Mouse (Mus musculus) layer of hippocampus, adult 11-12 months (tissue): ENCODE results near the gene Slc16a8.

Experiments
- DNase-seq: peaks from one replicate; pipeline ENCODE4 v3.0.0; 2022; ENCODE audit warnings: low spot score

Slc16a8 gene

DNA sequence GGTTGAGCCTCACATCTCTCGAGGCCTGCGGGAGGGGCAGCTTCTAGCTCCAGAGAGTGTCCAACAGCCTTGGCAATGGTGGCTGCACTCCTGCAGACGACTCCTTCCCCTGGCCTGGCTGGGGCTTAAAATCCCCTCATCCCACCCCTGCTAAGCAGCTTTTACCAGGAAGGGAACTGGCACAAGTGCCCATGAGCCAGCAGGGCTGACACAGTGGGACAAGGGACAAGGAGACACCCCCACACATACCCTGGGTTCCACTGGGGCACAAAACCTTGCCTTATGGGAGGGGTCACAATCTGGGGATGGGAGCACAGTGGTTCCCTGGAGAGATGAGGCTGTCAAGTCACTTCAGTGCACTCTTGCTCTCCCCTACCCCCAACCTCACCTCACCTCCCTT, at the start of gene Slc16a8:
Slc16a8 (minus strand) TSS at position 101 of the 400 bp plus-strand sequence.
- DNase-seq = no peak

DNA sequence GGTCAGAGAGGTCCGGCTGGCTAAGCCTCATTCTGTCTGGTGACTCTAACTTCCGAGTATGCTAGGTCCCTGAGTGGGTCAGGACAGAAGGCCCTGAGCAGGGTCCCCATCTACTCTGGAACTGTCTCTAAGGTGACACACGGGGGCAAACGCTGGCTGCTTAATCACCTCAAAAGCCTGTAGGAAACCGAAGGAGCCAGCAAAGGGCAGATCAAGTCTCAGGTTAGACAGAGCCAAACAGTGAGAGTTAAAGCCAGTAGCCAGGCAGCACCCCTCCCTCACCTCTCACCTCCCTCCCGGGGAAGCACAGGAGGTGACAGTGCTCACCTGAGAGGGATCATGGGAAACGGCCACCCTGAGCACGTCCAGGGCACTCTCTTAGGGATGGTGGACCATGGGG, 49.2 kb upstream of the Slc16a8 start:
- no peak for DNase-seq

DNA sequence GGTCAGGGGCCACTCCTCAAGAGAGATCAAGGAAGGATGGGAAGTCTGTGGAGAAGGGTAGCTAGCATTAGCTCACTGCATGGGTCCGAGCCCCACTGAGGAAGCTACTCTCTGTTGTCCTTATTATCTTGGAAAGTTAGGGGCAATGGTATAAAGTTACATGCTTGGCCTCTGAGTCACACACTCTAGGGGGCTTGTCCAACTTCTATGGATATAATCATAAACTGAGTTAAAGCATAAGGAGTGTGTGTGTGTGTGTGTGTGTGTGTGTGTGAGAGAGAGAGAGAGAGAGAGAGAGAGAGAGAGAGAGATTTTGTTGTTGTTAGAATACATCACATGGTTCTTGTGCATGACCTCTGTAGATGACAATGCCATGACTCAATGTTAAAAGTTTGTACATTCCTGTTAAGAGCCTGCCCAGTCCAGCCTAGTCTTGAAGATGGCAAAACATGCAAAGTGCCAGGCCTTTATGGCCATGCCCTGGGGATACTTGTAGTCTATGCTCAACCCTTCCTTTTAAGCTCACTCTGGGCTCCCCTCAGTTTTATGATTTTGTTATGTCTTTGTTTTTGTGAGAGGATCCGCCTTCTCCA, 45.1 kb upstream of the Slc16a8 start:
- no peak for DNase-seq

DNA sequence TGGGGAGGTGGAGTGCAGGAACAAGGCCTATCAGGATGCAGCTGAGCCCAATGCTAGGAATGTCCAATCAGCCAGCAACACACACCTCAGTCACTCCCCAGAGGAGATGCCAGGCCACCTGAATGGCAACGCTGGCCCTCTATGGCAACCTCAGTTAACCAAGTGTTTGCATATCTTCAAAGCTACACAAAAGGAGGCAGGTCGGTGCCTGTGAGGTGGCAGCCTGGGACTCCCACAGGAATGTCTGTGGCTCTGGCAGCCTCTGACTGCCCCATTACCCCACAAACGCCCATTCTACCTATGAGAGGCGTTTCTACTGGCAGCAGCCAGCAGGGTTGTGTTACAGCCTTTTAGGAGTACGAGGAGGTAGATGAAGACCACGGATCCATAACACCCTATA, 44.0 kb upstream of the Slc16a8 start:
- DNase-seq = no peak

DNA sequence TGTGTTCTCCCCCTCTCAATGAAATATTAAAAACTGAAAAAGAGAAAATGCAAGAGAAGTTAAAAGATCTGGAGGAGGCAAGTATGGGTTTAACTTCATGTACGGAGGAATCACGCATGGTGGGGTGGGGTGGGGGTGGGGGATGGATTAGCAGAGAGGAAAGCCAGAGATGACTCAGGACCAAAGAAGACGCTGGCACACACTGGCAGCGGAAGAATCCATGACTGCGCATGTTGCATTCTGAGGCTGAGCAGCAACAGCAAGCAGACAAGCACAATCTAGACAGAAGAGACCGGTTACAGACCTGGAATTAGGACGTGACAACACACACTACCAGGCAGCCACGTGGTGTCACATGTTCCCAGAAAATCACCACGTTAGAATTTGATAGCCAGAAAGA, 38.2 kb upstream of the Slc16a8 start:
- no peak for DNase-seq

DNA sequence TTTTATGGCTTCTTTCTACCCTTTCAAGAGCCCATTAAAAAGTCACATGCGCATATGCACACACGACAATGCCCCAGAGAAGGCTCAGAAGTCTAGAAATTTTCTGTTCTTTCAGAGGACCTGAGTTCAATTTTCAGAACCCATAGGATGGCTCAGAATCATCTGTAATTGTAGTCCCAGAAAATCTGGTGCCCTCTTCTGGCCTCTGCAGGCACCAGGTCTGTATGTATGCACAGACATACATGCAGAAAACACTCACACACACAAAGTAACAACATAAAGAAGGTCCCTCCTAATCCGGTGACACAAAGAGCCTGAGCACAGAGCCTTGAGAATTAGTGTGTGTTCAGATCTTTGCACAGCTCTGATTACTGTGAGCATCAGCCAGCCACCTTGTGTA, 35.8 kb upstream of the Slc16a8 start:
- DNase-seq = no peak

DNA sequence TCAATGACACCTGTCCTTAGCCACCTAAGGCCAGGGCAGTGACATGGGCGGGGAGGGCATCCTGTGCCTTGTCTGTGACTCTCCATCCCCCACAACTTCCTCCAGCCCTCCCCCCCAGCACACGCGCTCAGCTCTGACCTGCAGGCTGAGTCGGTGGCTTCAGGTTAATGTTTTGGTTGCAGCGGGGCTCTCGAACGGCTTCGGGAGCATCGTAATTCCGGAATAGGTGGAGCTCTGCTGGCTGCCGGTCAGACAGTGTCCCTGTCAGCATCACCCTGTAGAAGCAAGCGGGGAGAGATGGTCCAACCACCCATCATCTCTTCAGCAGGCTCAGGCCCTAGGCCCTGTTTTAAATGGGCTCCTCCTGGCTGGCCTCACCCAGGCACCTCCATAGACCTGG, 34.9 kb upstream of the Slc16a8 start:
- DNase-seq = no peak

DNA sequence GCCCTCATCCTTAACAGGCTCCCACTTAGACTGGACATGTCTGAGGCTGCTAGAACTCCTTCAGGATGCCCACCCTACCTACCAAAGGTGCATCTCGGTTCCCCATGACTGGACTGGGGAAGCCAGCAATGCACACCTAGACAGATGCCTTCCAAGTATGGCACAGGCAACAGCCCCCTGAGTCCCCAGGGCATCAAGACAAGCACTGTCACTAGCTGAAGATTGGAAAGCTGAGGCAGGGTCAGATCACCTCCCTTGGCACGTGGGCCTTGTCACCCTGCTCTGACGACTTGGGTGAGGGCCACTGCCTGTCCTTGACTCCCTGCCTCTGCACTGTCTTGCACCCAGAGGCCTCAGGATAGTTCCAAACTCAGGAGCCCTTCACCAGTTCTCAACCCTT, 33.8 kb upstream of the Slc16a8 start:
- DNase-seq = no peak

DNA sequence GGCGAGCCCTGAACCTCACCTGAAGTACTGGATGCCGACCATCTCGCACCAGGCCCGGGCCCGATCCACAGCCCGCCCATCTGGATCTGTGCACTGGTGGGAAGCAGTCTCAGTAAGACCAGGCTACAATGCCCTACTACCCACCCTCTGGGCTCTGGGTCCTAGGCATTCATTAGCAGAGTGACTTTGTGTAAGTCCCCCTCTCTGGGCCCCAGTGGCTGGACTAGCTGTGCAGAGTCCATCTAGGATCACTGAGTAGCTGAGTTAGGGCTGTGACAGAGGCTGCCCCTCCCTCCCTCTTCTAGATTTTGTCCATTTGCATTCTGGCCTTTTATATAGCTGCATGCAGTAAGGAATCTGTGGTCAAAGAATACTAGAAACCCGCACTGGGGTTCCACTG, 32.5 kb upstream of the Slc16a8 start:
- DNase-seq = no peak

DNA sequence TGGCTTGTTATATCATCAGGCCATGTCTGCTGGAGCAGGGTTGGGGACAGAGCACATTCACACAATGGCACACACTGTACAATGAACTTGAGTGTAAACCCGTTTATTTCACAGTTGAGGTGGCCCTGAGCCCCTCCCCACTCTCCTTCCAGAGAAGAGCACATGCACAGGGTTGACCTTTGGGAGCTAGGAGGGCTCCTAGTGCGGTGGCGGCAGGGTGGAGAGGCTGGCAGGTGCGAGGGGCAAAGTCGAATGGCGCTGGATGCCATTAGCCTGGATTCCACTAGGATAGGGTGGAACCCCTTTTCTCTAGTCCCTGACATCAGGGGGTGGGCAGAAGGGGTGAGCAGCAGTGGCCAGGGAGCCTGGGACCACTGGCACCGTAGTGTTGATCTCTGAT, 31.6 kb upstream of the Slc16a8 start:
- no peak for DNase-seq

DNA sequence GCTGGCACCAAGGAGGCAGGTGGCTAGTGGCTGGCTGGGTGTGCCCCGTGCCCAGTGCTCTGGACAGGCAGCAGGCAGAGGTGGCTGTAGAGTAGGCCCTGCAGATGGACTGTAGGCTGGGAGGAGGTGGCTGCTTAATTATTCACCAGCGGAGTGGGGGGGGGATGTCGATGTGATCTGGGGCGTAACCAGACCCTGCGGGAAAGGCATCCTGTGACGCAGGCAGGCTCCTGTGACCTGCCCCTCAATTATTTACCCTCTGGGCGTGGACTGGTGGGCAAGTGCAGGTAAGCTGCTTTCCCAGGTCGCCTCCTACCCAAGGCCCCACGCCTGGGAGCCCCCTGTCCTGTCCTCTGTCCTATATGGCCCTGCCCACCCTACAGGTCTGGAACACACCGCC, 30.8 kb upstream of the Slc16a8 start, which contains the start of gene Baiap2l2:
Baiap2l2 (minus strand) TSS at position 139 of the 400 bp plus-strand sequence.
- no peak for DNase-seq

DNA sequence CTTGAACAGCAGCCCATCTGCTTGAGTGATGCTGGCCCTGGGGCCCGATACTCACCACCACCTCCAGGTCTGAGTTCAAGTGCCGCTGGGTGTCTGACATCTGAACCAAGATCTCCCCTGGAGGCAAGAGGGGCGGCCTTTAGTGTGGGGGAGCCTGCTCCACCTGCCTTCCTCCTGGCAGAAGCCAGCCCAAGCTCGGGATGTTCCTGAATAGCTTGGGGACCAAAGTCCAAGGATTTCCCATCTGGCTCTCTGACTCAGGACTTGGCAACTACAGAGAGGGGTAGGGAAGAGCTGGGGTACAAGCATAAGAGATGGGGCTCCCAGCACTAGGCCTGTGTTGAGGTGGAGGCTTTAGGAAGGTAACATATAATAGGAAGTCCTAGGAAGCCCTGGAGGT, 28.8 kb upstream of the Slc16a8 start:
- DNase-seq = no peak

DNA sequence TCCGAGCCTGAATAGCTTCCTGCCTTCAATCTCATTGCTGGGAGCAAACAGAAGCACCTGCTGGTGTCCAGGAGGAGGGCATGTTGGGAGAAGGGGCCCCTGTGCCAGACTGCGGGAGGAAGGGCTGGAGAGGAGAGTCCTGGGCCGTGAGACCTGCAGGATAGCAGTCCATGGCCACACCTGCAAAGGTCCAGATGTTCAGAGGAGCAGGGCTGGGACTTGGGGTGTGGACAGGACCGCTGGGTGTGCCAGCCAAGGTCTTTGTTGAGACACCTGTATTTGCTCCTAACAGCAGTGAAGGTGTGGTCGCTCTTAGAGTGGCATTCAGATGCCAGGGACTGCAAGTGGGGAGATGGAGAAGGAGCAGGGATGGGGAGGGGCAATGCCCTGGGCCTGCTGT, 27.9 kb upstream of the Slc16a8 start:
- no peak for DNase-seq

DNA sequence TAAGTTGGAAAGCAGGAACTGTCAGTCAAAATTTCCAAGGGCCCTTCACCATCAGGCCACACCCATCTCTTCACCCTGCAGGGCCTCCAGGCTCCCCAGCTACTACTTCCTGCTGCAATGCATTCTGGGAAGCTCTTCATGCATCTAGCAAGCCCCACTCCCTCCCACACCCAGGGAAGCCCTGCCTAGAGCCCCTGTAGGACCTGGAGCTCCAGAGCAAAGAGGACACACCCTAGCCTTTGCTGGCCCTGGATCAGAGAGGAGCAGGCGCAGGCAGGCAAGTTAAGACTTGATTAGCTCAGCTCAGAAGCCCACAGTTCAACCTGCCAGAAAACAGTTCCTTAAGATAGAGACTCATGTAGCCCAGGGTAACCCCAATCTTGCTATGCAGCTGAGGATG, 26.8 kb upstream of the Slc16a8 start:
- no peak for DNase-seq

DNA sequence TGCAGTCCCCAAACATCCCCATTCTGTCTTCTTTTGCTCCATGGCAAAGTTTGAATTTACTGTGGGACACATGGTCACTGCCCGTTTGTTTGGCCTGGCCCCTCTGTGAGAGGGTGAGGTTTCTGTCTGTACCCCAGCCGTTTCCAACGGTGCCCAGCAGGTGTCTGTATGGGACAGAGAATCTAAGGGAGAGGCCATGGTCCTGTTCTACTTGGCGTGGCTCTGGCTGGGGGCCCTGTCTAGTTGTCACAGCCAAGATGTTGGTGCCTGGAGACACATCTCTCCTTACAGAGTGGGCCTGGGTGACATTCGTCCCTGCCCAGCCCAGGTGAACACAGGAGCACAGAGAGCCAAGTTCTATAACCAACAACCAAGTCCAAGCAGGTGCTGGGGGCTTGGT, 26.3 kb upstream of the Slc16a8 start:
- DNase-seq = no peak

DNA sequence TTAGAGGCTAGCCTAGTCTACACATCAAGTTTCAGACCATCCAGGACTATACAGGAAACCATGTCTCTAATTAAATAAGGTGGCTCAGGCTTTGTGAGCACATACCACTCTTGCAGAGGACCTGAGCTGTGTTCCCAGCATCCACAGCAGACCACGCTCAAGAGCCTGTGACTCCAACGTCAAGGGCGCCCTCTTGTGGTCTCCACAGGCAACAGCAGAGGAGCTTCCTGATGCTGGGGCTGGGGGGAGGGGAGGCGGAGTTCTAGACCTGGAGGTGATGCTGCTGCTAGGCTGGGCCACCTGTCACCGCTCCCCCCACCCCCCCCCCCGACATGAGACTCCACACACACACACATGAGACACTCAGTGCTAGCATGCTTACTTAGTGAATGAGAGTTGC, 25.6 kb upstream of the Slc16a8 start:
- DNase-seq = no peak

DNA sequence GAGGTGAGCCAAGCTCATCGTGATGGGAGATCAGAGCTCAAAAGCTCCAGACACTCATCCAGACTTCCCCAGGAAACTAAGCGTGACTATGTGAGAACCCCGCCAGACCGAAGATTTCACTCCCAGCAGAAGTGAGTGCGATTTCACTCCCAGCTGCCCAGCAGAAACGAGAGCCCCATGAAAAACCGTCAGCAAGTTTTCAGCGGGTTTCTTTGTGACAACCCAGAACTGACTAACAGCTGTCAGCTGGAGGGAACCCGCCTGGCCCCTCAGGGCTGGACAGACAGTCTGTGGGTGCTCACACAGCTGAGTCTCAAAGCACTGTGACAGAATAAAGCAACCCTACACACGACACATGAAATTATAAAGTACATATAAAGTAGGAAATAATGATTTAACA, 23.2 kb upstream of the Slc16a8 start:
- no peak for DNase-seq

DNA sequence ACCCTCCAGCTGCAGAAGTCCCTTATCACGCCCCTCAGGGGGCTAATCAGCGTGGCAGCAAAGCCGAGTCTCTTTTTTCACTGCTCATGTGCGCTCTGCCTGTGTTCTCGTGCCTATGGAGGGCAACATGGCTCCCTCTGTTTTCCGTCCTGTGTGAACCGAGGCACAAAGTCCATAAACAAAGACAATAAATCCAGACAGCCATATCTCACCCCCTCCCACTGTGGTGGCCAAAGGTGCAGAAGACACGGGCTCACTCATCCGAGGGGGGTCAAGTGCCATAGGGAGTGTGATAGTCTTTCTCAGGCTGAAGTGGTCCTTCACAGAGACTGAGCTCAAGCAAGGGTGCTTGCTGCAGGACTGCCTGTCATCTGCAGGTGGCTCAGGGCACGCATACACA, 18.5 kb upstream of the Slc16a8 start:
- DNase-seq = no peak

DNA sequence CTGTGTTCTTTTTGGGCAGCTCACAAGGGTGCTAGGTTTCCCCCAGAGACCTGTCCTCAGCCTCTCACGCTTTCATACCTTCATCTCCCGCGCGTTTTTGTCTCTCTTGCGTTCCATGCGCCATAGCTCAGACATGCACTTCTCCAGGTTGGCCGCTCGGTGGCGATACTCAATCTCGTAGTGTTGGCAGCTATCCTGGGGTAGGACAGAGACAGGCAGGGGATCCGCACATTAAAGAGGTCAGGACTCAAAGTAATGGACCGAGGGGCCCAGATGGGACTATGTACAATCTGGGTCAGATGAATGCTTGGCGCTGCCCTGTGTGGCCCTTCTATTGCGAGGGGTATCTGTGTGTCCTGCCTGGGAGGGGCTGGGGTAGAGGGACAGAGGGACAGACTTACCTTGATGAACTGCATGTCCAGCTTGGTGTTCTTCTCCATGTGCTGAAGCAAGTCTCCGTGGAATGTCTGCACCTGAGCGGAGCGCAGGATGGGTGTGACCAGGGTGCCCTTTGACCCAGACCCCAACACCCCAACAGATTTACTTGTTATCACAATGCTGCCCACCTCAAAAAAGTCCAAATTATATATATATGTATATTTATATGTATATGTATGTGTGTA, 16.7 kb upstream of the Slc16a8 start:
- no peak for DNase-seq

DNA sequence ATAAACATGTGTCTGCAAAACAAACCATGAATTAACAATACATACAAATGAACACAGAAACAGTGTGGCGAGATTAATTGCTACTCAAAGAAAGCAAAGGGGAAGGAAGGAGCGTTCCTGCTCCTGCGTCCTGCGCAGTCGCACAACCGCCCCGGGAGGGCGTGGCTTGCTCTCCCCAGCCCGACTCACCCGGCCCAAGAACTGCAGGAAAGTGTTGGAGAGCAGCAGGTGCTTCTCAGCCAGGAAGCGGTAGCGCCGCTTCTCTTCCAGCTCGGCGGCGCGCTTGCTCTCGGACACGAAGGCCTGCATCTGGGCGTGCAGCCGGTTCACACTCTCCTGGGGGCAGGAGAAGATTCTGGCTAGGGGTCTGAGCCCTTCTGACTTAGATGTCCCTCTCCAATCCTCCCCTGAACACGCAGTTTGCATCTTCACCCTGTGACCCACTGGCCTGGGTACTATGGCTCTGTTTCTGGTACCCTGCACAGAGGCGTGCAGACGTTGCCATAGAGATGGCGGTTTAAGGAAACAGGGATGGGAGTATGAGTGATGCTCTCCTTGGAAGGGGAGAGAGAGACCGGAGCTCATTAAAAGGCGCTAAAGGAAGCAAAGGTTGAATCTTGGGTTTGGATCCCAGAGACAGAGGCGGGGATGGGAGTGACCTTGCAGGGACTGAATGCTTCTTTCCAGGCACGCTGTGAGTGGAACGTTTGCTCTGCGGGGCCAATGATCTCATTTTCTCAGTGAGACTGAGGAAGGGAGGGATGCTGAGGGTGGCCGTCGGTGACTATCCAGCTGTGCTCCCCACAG, 16.0 kb upstream of the Slc16a8 start:
- DNase-seq = peak; percentile 68

DNA sequence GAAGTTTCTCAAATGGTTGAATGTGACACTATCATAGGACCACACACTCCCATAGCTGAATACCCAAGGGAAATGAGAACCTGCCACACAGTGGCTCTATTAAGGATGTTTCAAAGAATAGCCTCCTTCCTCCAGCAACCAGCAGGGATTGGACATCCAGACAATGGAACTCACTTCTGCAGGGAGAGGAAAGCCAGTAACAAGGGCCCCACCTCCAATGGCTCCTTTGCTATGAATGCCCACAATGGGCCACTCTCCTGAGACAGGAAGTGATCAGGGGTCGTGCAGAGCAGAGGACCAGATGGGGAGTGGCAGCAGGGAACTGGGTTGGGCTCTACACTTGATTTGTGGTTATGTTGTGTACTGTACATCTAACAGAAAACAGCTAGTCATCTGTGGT, 14.0 kb upstream of the Slc16a8 start:
- no peak for DNase-seq

DNA sequence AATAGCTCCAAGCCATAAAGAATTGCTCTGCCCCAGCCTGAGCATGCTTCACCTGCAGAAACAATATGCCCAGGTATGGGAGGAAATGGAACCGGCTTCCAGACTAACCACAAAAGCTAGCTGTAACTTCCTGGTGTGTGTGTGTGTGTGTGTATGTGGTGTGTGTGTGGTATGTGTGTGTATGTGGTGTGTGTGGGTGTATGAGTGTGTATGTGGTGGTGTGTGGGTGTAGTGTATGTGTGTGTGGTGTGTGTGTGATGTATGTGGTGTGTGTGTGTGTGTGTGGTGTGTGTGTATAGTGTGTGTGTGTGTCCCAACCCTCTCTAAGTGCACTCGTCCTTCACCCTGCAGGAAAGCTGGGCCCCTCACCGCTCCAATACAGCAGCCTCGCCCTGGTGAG, 10.8 kb upstream of the Slc16a8 start:
- no peak for DNase-seq

DNA sequence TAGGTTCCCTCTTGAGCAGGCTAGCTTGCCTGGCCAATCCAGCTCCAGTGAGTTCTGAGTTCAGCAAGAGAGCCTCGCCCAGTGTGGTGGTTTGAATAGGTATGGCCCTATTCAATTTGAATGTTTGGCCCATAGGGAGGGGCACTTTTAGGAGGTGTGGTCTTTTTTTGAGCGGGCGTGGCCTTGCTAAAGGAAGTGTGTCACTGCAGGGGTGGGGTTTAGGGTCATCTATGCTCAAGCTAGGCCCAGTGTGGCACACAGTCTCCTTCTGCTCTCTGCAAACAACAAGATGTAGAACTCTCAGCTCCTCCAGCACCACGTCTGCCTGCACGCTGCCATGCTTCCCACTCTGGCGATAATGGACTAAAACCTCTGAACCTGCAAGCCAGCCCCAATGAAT, 9.2 kb upstream of the Slc16a8 start:
- no peak for DNase-seq
